Comparison of ENCODE assay signal across 27 mouse cellular contexts in genomic region chr4:53101306-53101705, GRCm38 (mm10). TPM values are rescaled to one million over a fixed set of nuclear protein-coding genes. Genes with fewer than 3 reads are reported as not detected.
A peak's percentile ranks its signal among the peaks of the same experiment; 100 is the strongest.
DNase-seq lines count a peak whose midpoint lies in the region; ATAC-seq and TF ChIP-seq lines count a peak whose summit lies in the region.
"Had no signal": no experiment of that assay in that cellular context is flagged by ENCODE, and none has a peak within 500 bp of the region (broad histone marks: within the 10 kb centered on the region; RNA-seq: fewer than 3 reads in every experiment).

No protein-coding gene starts in this region.

- no peak overlapping the region for H3K4me3 ChIP-seq in gastrocnemius, adult 2 months
- H3K4me3 ChIP-seq in heart, postnatal 0 days (ENCODE audit: low read depth, low read length): no peak overlapping the region
- no peak overlapping the region for H3K4me3 ChIP-seq in heart, embryonic 11.5 days (ENCODE audit: low read depth, low read length)
- H3K4me3 ChIP-seq in midbrain, embryonic 11.5 days (ENCODE audit: low read depth, low read length): no peak overlapping the region
- no peak overlapping the region for H3K4me3 ChIP-seq in midbrain, embryonic 10.5 days
- H3K4me3 ChIP-seq: erythroblast, embryonic 14.5 days; left cerebral cortex, adult 2 months; limb, embryonic 12.5 days; lung, embryonic 15.5 days; midbrain, embryonic 12.5 days; myocyte; neural tube, embryonic 12.5 days had no signal

- no peak for ATAC-seq in heart, postnatal 0 days (ENCODE audit: insufficient read depth, low read depth)
- no peak for ATAC-seq in heart, embryonic 11.5 days (replicated peaks; ENCODE audit: insufficient number of reproducible peaks, low FRiP score, low TSS enrichment)
- ATAC-seq in midbrain, embryonic 11.5 days (ENCODE audit: low FRiP score): no peak
- ATAC-seq: forebrain, embryonic 16.5 days; intestine, embryonic 16.5 days had no signal

- intact Hi-C loops in gastrocnemius, adult 2 months (cut with DNase I): no loop called here

- peak overlapping the region; percentile 50 for H3K27ac ChIP-seq in gastrocnemius, adult 2 months
- H3K27ac ChIP-seq in heart, postnatal 0 days (ENCODE audit: low read depth): peak overlapping the region; percentile 15; the same call in 1 of the 2 replicates
- H3K27ac ChIP-seq in heart, embryonic 11.5 days (ENCODE audit: low read depth, low read length): no peak overlapping the region
- H3K27ac ChIP-seq in midbrain, embryonic 11.5 days (ENCODE audit: low read depth, low read length): no peak overlapping the region
- no peak overlapping the region for H3K27ac ChIP-seq in midbrain, embryonic 10.5 days (replicated peaks)
- H3K27ac ChIP-seq: left cerebral cortex, adult 2 months; limb, embryonic 12.5 days; lung, embryonic 15.5 days; midbrain, embryonic 12.5 days; neural tube, embryonic 12.5 days had no signal

- DNase-seq in gastrocnemius, adult 2 months: no peak
- no peak for DNase-seq in gastrocnemius, adult 18-20 months (ENCODE audit: low spot score)
- no peak for DNase-seq in heart, postnatal 0 days (ENCODE audit: low spot score)
- DNase-seq in midbrain, embryonic 11.5 days (ENCODE audit: low spot score, missing footprints): peak; percentile 54
- DNase-seq in midbrain, embryonic 10.5 days (ENCODE audit: low spot score): no peak
- no peak for DNase-seq in ovary, adult 18-20 months (ENCODE audit: low spot score)
- DNase-seq: adrenal gland, adult 8-10 months; cerebellum, adult 8-10 months; cerebellum, postnatal 25 days; gastrocnemius, postnatal 10 days; kidney, adult 9 months; kidney, postnatal 14 days; right cerebral cortex, postnatal 4 days; thymus, adult 18-20 months; thymus, postnatal 25 days had no signal

- TF ChIP-seq EP300 in heart, postnatal 0 days (IDR thresholded peaks at IDR 0.05; ENCODE audit: low read depth): no peak

- no peak for TF ChIP-seq CTCF in gastrocnemius, adult 2 months (IDR thresholded peaks at IDR 0.05)
- TF ChIP-seq CTCF in heart, postnatal 0 days (IDR thresholded peaks at IDR 0.05; ENCODE audit: low read depth): no peak

- H3K9ac ChIP-seq in heart, postnatal 0 days (replicated peaks; ENCODE audit: low read depth, low read length): no peak overlapping the region
- no peak overlapping the region for H3K9ac ChIP-seq in heart, embryonic 11.5 days (ENCODE audit: low read depth, low read length)
- H3K9ac ChIP-seq in midbrain, embryonic 11.5 days (ENCODE audit: low read length): no peak overlapping the region
- H3K9ac ChIP-seq: limb, embryonic 12.5 days; lung, embryonic 15.5 days; midbrain, embryonic 12.5 days; neural tube, embryonic 12.5 days had no signal

- no peaks in the 10 kb centered on the region for H3K36me3 ChIP-seq in heart, postnatal 0 days (replicated peaks; ENCODE audit: control insufficient read depth, insufficient read depth, low read length)
- H3K36me3 ChIP-seq in heart, embryonic 11.5 days (ENCODE audit: control insufficient read depth, insufficient read depth, low read length): no peaks in the 10 kb centered on the region
- H3K36me3 ChIP-seq in midbrain, embryonic 11.5 days (ENCODE audit: control insufficient read depth, insufficient read depth, low read length): no peaks in the 10 kb centered on the region
- H3K36me3 ChIP-seq in midbrain, embryonic 10.5 days: no peaks in the 10 kb centered on the region
- H3K36me3 ChIP-seq: lung, embryonic 15.5 days; midbrain, embryonic 12.5 days; neural tube, embryonic 12.5 days had no signal

- WGBS in heart, postnatal 0 days: 75% methylated on average over 5 of the region's 5 CpGs
- 84% methylated on average over 5 of the region's 5 CpGs for WGBS in heart, embryonic 11.5 days (ENCODE audit: insufficient replicate concordance)
- WGBS in midbrain, embryonic 11.5 days: 84% methylated on average over 5 of the region's 5 CpGs
- WGBS in midbrain, embryonic 10.5 days: 81% methylated on average over 5 of the region's 5 CpGs

- 0 out of 2 replicates have a peak, but pooled peaks cover 4% of the 10 kb centered on the region for H3K4me1 ChIP-seq in heart, postnatal 0 days (ENCODE audit: control insufficient read depth, insufficient read depth)
- peaks cover 2% of the 10 kb centered on the region; the same call in 1 of the 2 replicates for H3K4me1 ChIP-seq in heart, embryonic 11.5 days (ENCODE audit: control insufficient read depth, insufficient read depth, low read length)
- H3K4me1 ChIP-seq in midbrain, embryonic 11.5 days (ENCODE audit: control insufficient read depth, insufficient read depth, low read length): no peaks in the 10 kb centered on the region
- no peaks in the 10 kb centered on the region for H3K4me1 ChIP-seq in midbrain, embryonic 10.5 days
- H3K4me1 ChIP-seq: limb, embryonic 12.5 days; lung, embryonic 15.5 days; midbrain, embryonic 12.5 days; neural tube, embryonic 12.5 days had no signal

- no peak overlapping the region for H3K4me2 ChIP-seq in heart, postnatal 0 days (ENCODE audit: low read depth, low read length)
- no peak overlapping the region for H3K4me2 ChIP-seq in heart, embryonic 11.5 days
- no peak overlapping the region for H3K4me2 ChIP-seq in midbrain, embryonic 11.5 days
- H3K4me2 ChIP-seq: limb, embryonic 12.5 days; liver, embryonic 11.5 days; lung, embryonic 15.5 days; midbrain, embryonic 12.5 days; neural tube, embryonic 12.5 days had no signal

- no peaks in the 10 kb centered on the region for H3K27me3 ChIP-seq in heart, postnatal 0 days (ENCODE audit: control insufficient read depth, insufficient read depth, low read length)
- H3K27me3 ChIP-seq in heart, embryonic 11.5 days (ENCODE audit: control insufficient read depth, insufficient read depth, low read length): no peaks in the 10 kb centered on the region
- no peaks in the 10 kb centered on the region for H3K27me3 ChIP-seq in midbrain, embryonic 11.5 days (ENCODE audit: control insufficient read depth, insufficient read depth, low read length)
- no peaks in the 10 kb centered on the region for H3K27me3 ChIP-seq in midbrain, embryonic 10.5 days (ENCODE audit: low read depth, poor library complexity, severe bottlenecking)
- H3K27me3 ChIP-seq: limb, embryonic 12.5 days; lung, embryonic 15.5 days; midbrain, embryonic 12.5 days; neural tube, embryonic 12.5 days had no signal

- H3K9me3 ChIP-seq in heart, postnatal 0 days (replicated peaks; ENCODE audit: control insufficient read depth, low read length): no peaks in the 10 kb centered on the region
- H3K9me3 ChIP-seq in heart, embryonic 11.5 days (replicated peaks; ENCODE audit: control insufficient read depth, low read length): no peaks in the 10 kb centered on the region
- H3K9me3 ChIP-seq in midbrain, embryonic 11.5 days (ENCODE audit: control insufficient read depth, low read length): no peaks in the 10 kb centered on the region
- no peaks in the 10 kb centered on the region for H3K9me3 ChIP-seq in midbrain, embryonic 10.5 days (replicated peaks)
- H3K9me3 ChIP-seq: G1E; limb, embryonic 12.5 days; lung, embryonic 15.5 days; midbrain, embryonic 12.5 days; neural tube, embryonic 12.5 days had no signal

RNA-seq across cellular contexts. Expression of gene Abca1, which starts 58.4 kb away (rescaled TPM):
- total RNA-seq in gastrocnemius, adult 2 months (2021): 1 to 10 TPM; 5.9 to 8.6 TPM
- total RNA-seq in gastrocnemius, adult 18-20 months (2021): 1 to 10 TPM; 7.1 to 7.4 TPM
- total RNA-seq in heart, postnatal 0 days (2014; rRNA removed; ENCODE audit: low replicate concordance): 18.1 and 18.3 TPM in 2 replicates
- polyA plus RNA-seq in heart, postnatal 0 days (2015; fragmentation: Nextera tagmentation; extraction: Ambion mirVana): 3.1 and 3.7 TPM in 2 replicates
- polyA plus RNA-seq in heart, embryonic 11.5 days (2014; fragmentation: Nextera tagmentation; extraction: Ambion mirVana): 2.5 and 2.8 TPM in 2 replicates
- polyA plus RNA-seq in midbrain, embryonic 11.5 days (2014; fragmentation: Nextera tagmentation; extraction: Ambion mirVana): 5.4 and 5.8 TPM in 2 replicates
- 2.0 and 3.1 TPM in 2 replicates for polyA plus RNA-seq in midbrain, embryonic 10.5 days (2016; fragmentation: Nextera tagmentation; extraction: Ambion mirVana)

Comparison
In these comparisons a context has a peak if more than half of its experiments do, and no peak if none do; other contexts are left out.
1. H3K27ac ChIP-seq: peak in gastrocnemius, adult 2 months (single experiment) and heart, postnatal 0 days (single experiment); none in heart, embryonic 11.5 days (single experiment), midbrain, embryonic 11.5 days (single experiment) and midbrain, embryonic 10.5 days (single experiment).